Mouse (Mus musculus): ENCODE data around the gene Crtac1. TPM values are rescaled to one million over a fixed set of nuclear protein-coding genes. Genes with fewer than 3 reads are reported as not detected.

Crtac1 gene
- polyA plus RNA-seq, 1 experiment from 2014 or later = not detected

DNA sequence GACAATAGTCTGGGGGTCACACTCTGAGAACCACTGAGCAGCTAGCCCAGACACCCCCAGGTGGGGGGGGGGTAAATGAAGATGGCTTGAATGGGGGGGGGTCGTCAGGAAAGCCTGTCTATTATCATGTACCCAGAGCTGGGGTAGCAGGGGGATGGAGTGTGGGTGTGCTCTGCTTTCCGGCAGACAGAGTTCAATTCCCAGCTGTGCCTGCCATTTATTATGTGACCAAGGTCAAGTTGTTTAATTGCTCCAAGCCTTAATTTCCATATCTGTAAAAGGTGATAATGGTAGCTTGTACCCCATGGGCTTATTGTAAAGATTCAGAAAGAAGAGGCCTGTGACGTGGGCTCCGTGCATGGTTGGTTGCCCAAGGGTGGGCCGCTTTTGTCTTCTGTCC lies 109.6 kb downstream of the Crtac1 start:
- Histone ChIP-seq H3K4me1 (no peaks in the 10 kb centered on the region), H3K9ac (no peak overlapping the region), H3K27ac (no peak overlapping the region), H3K27me3 (replicated peaks) (peaks cover 23% of the 10 kb centered on the region), H3K36me3 (no peaks in the 10 kb centered on the region), H3K4me2 (no peak overlapping the region), H3K4me3 (no peak overlapping the region), H3K9me3 (replicated peaks) (no peaks in the 10 kb centered on the region)
- 62% methylated on average over 5 of the region's 5 CpGs for WGBS (ENCODE audit: insufficient replicate concordance)
- no peak for ATAC-seq

DNA sequence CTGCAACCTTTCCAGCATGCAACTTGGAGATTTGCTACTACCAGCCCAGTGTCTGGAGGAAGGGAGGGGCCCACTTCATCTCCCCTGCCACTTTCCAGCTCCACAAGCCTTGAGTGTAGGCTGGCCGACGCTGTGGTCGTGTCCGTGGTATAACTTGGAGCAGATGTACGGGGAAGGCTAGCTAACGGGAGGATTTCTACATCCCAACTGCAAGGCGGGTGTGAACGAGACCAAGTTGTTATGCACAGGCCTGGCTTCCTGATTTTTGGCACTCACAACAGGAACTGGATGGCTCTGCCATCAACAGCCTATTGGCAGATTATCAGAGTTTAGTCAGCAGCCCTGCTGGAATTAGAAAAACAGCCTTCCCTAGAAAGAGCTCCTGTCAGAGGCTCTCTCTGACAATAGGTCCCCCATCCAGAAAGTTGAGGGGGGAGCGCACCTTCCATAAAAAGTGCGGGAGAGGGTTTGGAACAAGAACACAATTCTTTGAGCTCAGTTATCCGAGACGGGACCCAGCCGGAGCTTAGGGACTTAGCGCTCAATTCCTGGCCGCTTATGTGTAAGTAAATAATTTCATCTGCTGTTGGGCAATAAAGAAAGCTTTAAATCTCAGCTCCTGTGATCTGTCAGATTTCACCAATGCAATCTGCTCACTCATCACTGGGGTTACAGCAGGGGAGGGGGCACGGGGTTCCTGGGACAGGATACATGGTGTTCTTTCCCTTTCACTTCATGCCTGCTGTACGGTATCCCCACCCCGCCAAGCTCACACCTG lies 113.7 kb downstream of the Crtac1 start:
- WGBS (ENCODE audit: insufficient replicate concordance) = 45% methylated on average over 18 of the region's 18 CpGs
- no peak for ATAC-seq
- Histone ChIP-seq H3K27ac (no peak overlapping the region), H3K9ac (no peak overlapping the region), H3K4me3 (no peak overlapping the region), H3K4me1 (no peaks in the 10 kb centered on the region), H3K9me3 (replicated peaks) (no peaks in the 10 kb centered on the region), H3K4me2 (no peak overlapping the region), H3K36me3 (no peaks in the 10 kb centered on the region), H3K27me3 (replicated peaks) (peaks cover 28% of the 10 kb centered on the region)

DNA sequence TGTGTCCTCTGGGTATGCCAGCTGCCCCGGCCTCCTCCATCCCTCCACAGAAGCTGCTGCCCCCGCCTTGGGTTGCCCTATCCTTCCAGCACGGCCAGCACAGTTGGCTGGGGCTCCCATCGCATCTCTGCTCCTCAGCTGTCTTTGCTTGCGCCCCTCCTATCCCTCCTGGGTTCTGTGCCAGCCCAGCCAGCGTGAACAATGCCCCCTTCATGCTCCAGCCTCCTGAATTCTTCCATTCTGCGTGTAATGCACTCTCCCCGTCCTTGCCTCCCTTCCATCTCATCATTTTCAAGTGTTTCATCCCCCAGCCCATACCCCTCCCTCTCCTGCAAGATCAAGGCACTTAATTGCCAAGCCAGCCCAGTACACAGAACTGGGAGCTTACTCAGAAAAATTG lies 114.6 kb downstream of the Crtac1 start:
- Histone ChIP-seq H3K27me3 (replicated peaks) (peaks cover 28% of the 10 kb centered on the region), H3K9ac (no peak overlapping the region), H3K4me2 (no peak overlapping the region), H3K4me3 (no peak overlapping the region), H3K27ac (no peak overlapping the region), H3K36me3 (no peaks in the 10 kb centered on the region), H3K4me1 (no peaks in the 10 kb centered on the region), H3K9me3 (replicated peaks) (no peaks in the 10 kb centered on the region)
- WGBS (ENCODE audit: insufficient replicate concordance) = 50% methylated on average over 8 of the region's 8 CpGs
- ATAC-seq = no peak

DNA sequence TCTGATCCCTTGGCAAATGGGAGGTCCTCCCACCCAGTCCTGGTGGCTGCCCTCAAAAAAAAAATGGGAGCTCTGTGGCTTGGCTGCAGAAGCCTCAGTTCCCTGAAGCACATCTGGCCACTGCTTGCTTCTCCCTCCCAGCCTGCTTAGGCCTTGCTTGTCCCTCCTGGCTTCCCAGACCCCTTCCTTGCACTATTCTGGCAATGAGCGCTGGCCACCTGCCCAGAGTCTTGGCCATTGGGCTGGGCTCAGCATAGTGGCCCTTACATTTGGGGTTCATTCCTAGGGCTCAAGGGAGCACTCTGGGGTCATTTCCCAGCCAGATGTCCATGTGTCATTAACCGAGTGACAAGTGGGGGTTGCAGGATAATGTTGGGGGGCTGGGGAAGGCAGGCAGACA lies 115.1 kb downstream of the Crtac1 start:
- WGBS (ENCODE audit: insufficient replicate concordance) = 74% methylated on average over 2 of the region's 2 CpGs
- ATAC-seq = no peak
- Histone ChIP-seq H3K9me3 (replicated peaks) (no peaks in the 10 kb centered on the region), H3K4me3 (no peak overlapping the region), H3K27me3 (replicated peaks) (peaks cover 28% of the 10 kb centered on the region), H3K36me3 (no peaks in the 10 kb centered on the region), H3K9ac (no peak overlapping the region), H3K4me1 (no peaks in the 10 kb centered on the region), H3K4me2 (no peak overlapping the region), H3K27ac (no peak overlapping the region)

DNA sequence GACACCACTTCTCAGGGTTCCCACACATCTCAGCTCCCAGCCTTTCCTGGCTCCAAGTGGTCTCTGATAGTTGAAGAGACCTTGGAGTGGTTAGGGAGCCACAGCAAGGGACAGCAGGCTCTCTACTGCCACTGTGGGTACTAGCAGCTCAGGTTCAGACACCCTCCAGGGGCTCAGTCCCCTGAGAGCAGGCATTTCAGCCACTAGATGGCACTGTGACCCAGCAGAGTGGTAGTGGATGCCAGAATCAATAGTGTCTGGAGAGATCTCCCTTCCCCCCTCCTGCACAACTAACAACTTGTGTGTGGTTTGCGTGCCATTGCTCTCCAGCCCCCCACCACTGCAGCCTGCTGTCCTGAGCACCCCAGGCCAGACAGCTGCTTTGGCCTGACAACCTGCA lies 115.7 kb downstream of the Crtac1 start:
- no peaks in the 10 kb centered on the region for H3K9me3 ChIP-seq (replicated peaks)
- H3K36me3 ChIP-seq = no peaks in the 10 kb centered on the region
- WGBS (ENCODE audit: insufficient replicate concordance) = 0% methylated on average over 1 of the region's 1 CpGs
- H3K27me3 ChIP-seq (replicated peaks) = peaks cover 31% of the 10 kb centered on the region
- H3K9ac ChIP-seq = no peak overlapping the region
- no peak overlapping the region for H3K4me2 ChIP-seq
- H3K4me3 ChIP-seq = no peak overlapping the region
- no peak; the same call in 1 of the 2 replicates for ATAC-seq
- no peaks in the 10 kb centered on the region for H3K4me1 ChIP-seq
- H3K27ac ChIP-seq = no peak overlapping the region

DNA sequence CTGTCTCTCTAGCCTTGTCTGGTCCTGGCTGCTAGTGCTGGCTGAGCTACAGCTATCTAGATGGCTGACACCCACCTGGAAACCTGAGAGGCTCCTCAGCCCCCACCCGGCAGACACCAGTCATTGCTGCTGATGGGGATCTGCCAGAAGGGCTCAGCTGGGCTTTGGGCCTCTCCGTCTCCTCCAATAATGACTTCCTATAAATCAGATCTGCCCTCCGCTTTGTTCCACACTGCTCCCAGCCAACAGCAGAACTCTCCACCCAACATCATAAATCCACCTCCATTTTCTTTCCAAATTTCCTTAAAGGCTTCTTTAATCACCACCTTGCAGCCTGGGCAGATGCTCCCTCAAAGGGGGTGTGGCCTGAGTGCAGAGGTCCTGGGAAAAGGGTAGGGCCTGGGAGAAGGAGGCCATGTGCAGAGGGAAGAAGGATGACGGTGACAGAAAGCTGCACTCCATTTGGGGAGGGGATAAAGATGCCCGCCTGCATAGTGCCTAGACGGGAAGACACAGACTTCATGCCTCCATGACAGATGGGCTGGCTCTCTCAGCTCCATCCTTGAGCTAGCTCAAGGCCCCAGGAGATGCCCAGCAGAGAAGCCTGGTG lies 116.4 kb downstream of the Crtac1 start:
- peaks cover 31% of the 10 kb centered on the region for H3K27me3 ChIP-seq (replicated peaks)
- no peak overlapping the region for H3K9ac ChIP-seq
- H3K9me3 ChIP-seq (replicated peaks) = no peaks in the 10 kb centered on the region
- no peak for ATAC-seq
- no peak overlapping the region for H3K4me3 ChIP-seq
- H3K36me3 ChIP-seq = no peaks in the 10 kb centered on the region
- no peaks in the 10 kb centered on the region for H3K4me1 ChIP-seq
- H3K27ac ChIP-seq = no peak overlapping the region
- WGBS (ENCODE audit: insufficient replicate concordance) = 58% methylated on average over 6 of the region's 6 CpGs
- no peak overlapping the region for H3K4me2 ChIP-seq

DNA sequence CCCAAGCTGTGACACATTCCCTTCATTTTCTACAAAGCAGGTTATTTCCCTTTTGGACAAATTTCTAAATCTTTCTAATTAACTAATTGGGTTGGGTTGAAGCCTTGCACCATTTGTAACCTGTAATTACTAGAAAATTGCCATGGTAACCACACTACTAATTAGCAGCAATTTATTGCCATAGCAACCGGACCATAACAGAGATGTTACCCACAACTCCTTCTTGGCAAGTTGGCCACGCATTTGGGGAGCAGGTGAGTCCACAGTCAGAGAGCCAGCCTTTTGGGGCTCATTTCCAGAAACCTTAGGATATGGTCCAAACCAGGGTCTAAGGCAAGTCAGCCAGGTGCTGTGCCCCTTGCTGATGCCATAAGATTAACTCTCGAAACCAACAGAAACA lies 119.4 kb downstream of the Crtac1 start:
- Histone ChIP-seq H3K36me3 (no peaks in the 10 kb centered on the region), H3K9ac (no peak overlapping the region), H3K4me1 (no peaks in the 10 kb centered on the region), H3K4me2 (no peak overlapping the region), H3K9me3 (replicated peaks) (no peaks in the 10 kb centered on the region), H3K4me3 (no peak overlapping the region), H3K27ac (no peak overlapping the region), H3K27me3 (replicated peaks) (peaks cover 11% of the 10 kb centered on the region; the same call in 1 of the 2 replicates)
- ATAC-seq = no peak
- 60% methylated on average over 3 of the region's 3 CpGs for WGBS (ENCODE audit: insufficient replicate concordance)

DNA sequence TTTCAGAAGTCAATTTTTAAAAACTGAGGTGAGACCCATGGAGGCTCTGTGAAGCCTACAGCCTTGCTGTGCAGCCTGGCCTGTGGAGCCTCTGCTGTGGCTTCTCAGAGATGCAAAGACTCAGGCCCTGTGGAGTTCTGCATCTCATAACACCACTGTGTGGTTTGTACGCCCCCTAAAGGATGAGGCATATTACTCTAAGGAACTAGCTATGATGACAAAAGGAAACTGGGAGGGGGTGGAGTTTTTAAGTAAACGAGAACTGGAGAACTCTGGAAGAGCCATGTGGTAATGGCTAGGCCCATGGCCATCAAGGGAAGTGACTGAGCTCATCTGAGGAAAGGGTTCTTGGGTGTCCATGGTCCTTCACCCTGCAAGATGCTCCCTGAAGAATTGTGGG lies 120.3 kb downstream of the Crtac1 start:
- 0 out of 2 replicates have a peak, but pooled peaks cover 3% of the 10 kb centered on the region for H3K27me3 ChIP-seq (replicated peaks)
- no peak for ATAC-seq
- H3K4me3 ChIP-seq = no peak overlapping the region
- H3K4me2 ChIP-seq = no peak overlapping the region
- H3K9me3 ChIP-seq (replicated peaks) = no peaks in the 10 kb centered on the region
- no peak overlapping the region for H3K27ac ChIP-seq
- H3K9ac ChIP-seq = no peak overlapping the region
- WGBS (ENCODE audit: insufficient replicate concordance) = 11% methylated on average over 2 of the region's 2 CpGs
- H3K4me1 ChIP-seq = no peaks in the 10 kb centered on the region
- no peaks in the 10 kb centered on the region for H3K36me3 ChIP-seq

DNA sequence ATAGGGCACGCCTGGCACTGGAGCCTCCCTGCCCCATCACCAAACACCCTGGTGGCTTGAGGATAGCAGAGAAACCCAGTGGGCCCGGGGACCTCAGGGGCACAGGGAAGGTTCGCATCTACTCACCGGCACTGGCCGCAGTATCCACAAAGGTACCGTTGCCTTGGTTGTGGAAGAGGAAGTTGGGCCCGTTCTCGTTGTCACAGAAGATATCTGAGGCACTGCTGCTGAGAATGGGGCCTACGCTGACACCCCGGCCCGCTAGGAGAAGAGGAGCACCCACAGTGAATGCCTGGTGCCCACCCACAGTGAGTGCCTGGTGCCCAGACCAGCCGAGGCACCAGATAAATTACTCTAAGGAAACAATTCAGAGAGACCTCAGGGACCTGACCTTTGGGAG lies 122.7 kb downstream of the Crtac1 start:
- no peaks in the 10 kb centered on the region for H3K4me1 ChIP-seq
- H3K4me2 ChIP-seq = no peak overlapping the region
- 0 out of 2 replicates have a peak, but pooled peaks cover 3% of the 10 kb centered on the region for H3K27me3 ChIP-seq (replicated peaks)
- 46% methylated on average over 12 of the region's 12 CpGs for WGBS (ENCODE audit: insufficient replicate concordance)
- H3K9ac ChIP-seq = no peak overlapping the region
- no peak overlapping the region for H3K27ac ChIP-seq
- H3K9me3 ChIP-seq (replicated peaks) = no peaks in the 10 kb centered on the region
- ATAC-seq = no peak
- H3K4me3 ChIP-seq = no peak overlapping the region
- H3K36me3 ChIP-seq = no peaks in the 10 kb centered on the region

DNA sequence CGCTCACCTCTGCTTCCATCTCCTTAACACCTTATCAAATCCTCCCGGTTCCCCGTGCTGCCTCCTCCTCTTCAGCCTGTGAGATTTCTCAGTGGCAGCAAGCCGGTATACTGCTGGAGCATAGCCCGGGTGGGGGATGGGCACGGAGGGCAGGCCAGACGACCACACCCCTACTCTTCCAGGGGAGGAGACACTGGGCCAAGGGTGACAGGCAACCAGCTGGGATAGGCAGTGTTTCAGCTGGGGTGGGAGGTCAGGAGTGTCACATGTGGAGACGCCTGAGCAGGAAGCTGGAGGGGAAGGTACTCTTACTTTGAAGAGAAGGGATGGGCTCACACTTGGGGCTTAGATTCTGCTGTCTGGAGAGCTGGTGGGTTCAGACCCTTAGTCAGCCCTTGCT lies 124.6 kb downstream of the Crtac1 start:
- no peak overlapping the region for H3K4me2 ChIP-seq
- no peaks in the 10 kb centered on the region for H3K9me3 ChIP-seq (replicated peaks)
- no peaks in the 10 kb centered on the region for H3K36me3 ChIP-seq
- no peak overlapping the region for H3K9ac ChIP-seq
- H3K27ac ChIP-seq = no peak overlapping the region
- H3K4me1 ChIP-seq = no peaks in the 10 kb centered on the region
- no peak overlapping the region for H3K4me3 ChIP-seq
- no peak for ATAC-seq
- H3K27me3 ChIP-seq (replicated peaks) = 0 out of 2 replicates have a peak, but pooled peaks cover 3% of the 10 kb centered on the region
- WGBS (ENCODE audit: insufficient replicate concordance) = 4% methylated on average over 8 of the region's 8 CpGs

DNA sequence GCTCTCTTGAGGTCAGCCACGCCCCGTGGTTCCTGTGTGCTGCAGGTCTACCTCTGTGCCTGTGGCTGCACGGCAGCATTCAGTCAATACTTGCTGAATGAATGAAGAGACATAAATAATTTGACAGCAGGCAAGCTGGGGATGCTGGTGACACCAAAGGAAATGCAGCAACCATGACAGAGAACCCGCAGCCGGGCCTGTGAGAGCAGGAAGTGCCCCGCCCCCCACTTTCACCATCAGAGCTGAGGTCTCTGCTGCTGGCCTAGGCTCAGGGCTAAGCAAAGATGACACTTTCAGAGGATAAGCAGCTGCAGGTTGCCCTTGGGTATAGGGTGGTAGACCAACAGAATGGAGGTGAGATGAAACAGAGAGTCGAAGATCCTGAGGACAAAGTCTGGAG lies 125.4 kb downstream of the Crtac1 start:
- no peak overlapping the region for H3K9ac ChIP-seq
- no peak for ATAC-seq
- no peak overlapping the region for H3K4me3 ChIP-seq
- H3K4me1 ChIP-seq = no peaks in the 10 kb centered on the region
- H3K27ac ChIP-seq = no peak overlapping the region
- 17% methylated on average over 7 of the region's 7 CpGs for WGBS (ENCODE audit: insufficient replicate concordance)
- no peaks in the 10 kb centered on the region for H3K36me3 ChIP-seq
- H3K27me3 ChIP-seq (replicated peaks) = 0 out of 2 replicates have a peak, but pooled peaks cover 2% of the 10 kb centered on the region
- H3K4me2 ChIP-seq = no peak overlapping the region
- no peaks in the 10 kb centered on the region for H3K9me3 ChIP-seq (replicated peaks)

DNA sequence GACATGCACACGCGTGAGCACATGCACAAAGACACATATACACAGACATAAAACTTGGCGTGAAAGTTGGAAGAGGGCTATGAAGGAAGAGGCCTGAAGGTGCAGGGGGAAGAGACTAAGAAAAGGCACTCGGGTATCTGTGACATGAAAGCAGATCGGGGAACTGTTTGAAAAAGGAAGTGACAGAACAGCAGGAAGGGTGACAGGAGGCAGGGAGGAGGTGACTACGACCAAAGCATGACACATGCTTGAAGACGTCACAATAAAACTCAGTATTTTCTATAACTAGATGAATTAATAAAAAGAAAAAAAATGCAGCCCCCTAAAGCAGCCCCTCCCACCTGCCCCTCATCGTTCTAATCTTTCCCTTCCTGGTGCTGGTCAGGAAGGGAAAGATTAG lies 125.8 kb downstream of the Crtac1 start:
- Histone ChIP-seq H3K36me3 (no peaks in the 10 kb centered on the region), H3K9ac (no peak overlapping the region), H3K4me3 (no peak overlapping the region), H3K4me2 (no peak overlapping the region), H3K27me3 (replicated peaks) (no peaks in the 10 kb centered on the region; the same call in 1 of the 2 replicates), H3K4me1 (no peaks in the 10 kb centered on the region), H3K27ac (no peak overlapping the region), H3K9me3 (replicated peaks) (no peaks in the 10 kb centered on the region)
- WGBS (ENCODE audit: insufficient replicate concordance) = 38% methylated on average over 8 of the region's 8 CpGs
- no peak for ATAC-seq

Data from liver, embryonic 12.5 days (tissue).